Mouse (Mus musculus): ENCODE data around the gene Rab11b.

GRCm38 (mm10) chr17:33718944-33719725, 41.2 kb downstream of the Rab11b start:
- TF ChIP-seq CTCF (conservative IDR thresholded peaks at IDR 0.05; ENCODE audit: low read length) = no peak
- TF ChIP-seq POU5F1 (IDR thresholded peaks at IDR 0.05; ENCODE audit: borderline replicate concordance, low read length) = no peak
- TF ChIP-seq NANOG (IDR thresholded peaks at IDR 0.05; ENCODE audit: borderline replicate concordance, low read length) = no peak

All from E14TG2a.4 (cell line).